Mouse (Mus musculus) layer of hippocampus, adult 18-20 months (tissue): ENCODE data around the gene Dip2a. TPM values are rescaled to one million over a fixed set of nuclear protein-coding genes. Genes with fewer than 3 reads are reported as not detected.

ENCODE experiments used
- DNase-seq, 2 experiments: peaks; one replicate each; pipeline ENCODE4 v3.0.0; 2022; ENCODE audit warnings: low spot score in 2 of 2
- total RNA-seq, 2 experiments: library from RNA; stranded (reverse); gene quantifications; 2 replicates each; pipeline ENCODE4 v1.2.3; 2021

The Dip2a gene
- total RNA-seq, 2 experiments from 2014 or later = 56.9 to 59.6 TPM

- DNase-seq = peak in 1 of 2 experiments; percentile 58
Observed at GRCm38 (mm10) chr10:76316194-76316593, 28.9 kb downstream of the Dip2a start.

- no peak for DNase-seq
Observed at GRCm38 (mm10) chr10:76306738-76307137, 38.4 kb downstream of the Dip2a start.

GRCm38 (mm10) chr10:76300133-76300532 lies 45.0 kb downstream of the Dip2a start:
- no peak for DNase-seq

- DNase-seq = no peak
Observed at GRCm38 (mm10) chr10:76293222-76293621, 51.9 kb downstream of the Dip2a start.

- peak in 1 of 2 experiments; percentile 23 for DNase-seq
Observed at GRCm38 (mm10) chr10:76289936-76290671, 55.0 kb downstream of the Dip2a start.

- peak in 1 of 2 experiments; percentile 53 for DNase-seq
Observed at GRCm38 (mm10) chr10:76289052-76289451, 56.0 kb downstream of the Dip2a start.

- DNase-seq = no peak
Observed at GRCm38 (mm10) chr10:76288268-76288993, 56.7 kb downstream of the Dip2a start.

- no peak for DNase-seq
Observed at GRCm38 (mm10) chr10:76278541-76279097, 66.5 kb downstream of the Dip2a start.

- DNase-seq = no peak
Observed at GRCm38 (mm10) chr10:76275256-76275655, 69.8 kb downstream of the Dip2a start.

- peak in 1 of 2 experiments; percentile 47 for DNase-seq
Observed at GRCm38 (mm10) chr10:76271238-76271637, 73.9 kb downstream of the Dip2a start.

GRCm38 (mm10) chr10:76262431-76262830 lies 82.7 kb downstream of the Dip2a start:
- no peak for DNase-seq

GRCm38 (mm10) chr10:76261447-76261846 lies 83.6 kb downstream of the Dip2a start:
- DNase-seq = no peak

- DNase-seq = peak in 1 of 2 experiments; percentile 61
Observed at GRCm38 (mm10) chr10:76260358-76261059, 84.6 kb downstream of the Dip2a start.

GRCm38 (mm10) chr10:76259566-76260232 lies 85.4 kb downstream of the Dip2a start:
- DNase-seq = peak in 1 of 2 experiments; percentile 48

- no peak for DNase-seq
Observed at GRCm38 (mm10) chr10:76257719-76258390, 87.2 kb downstream of the Dip2a start.

GRCm38 (mm10) chr10:76257231-76257630 lies 87.9 kb downstream of the Dip2a start:
- no peak for DNase-seq

GRCm38 (mm10) chr10:76255617-76256016 lies 89.5 kb downstream of the Dip2a start:
- DNase-seq = no peak

- DNase-seq = peak in 1 of 2 experiments; percentile 53
Observed at GRCm38 (mm10) chr10:76253536-76253935, 91.6 kb downstream of the Dip2a start, which contains the start of gene S100b. Gene S100b (plus strand): TSS chr10:76253853.

- no peak for DNase-seq
Observed at GRCm38 (mm10) chr10:76253079-76253478, 92.0 kb downstream of the Dip2a start.

GRCm38 (mm10) chr10:76250870-76251269 lies 94.2 kb downstream of the Dip2a start:
- no peak for DNase-seq
